Mouse (Mus musculus) liver, adult 10 weeks (tissue): Measurements from ENCODE around the gene Setd3. TPM values are rescaled to one million over a fixed set of nuclear protein-coding genes. Genes with fewer than 3 reads are reported as not detected.

Experiments used
- polyA plus RNA-seq: library from polyadenylated mRNA; stranded (reverse); fragments of 350-450 nt; fragmentation: Illumina TruSeq; extraction: RNeasy Lipid Tissue Mini Kit (QIAGEN cat#74804); gene quantifications from one replicate; pipeline ENCODE4 v1.2.3, GENCODE M21; 2014; ENCODE audit warnings: low read depth, low replicate concordance

The Setd3 gene
- 95.4 TPM for polyA plus RNA-seq

DNA sequence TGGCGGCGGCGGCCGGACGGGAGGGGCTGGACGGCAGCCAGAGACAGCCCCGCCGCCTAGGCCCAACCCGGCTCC, at the start of gene Setd3:
Setd3 (minus strand) TSS at position 69 of the 75 bp plus-strand sequence.

DNA sequence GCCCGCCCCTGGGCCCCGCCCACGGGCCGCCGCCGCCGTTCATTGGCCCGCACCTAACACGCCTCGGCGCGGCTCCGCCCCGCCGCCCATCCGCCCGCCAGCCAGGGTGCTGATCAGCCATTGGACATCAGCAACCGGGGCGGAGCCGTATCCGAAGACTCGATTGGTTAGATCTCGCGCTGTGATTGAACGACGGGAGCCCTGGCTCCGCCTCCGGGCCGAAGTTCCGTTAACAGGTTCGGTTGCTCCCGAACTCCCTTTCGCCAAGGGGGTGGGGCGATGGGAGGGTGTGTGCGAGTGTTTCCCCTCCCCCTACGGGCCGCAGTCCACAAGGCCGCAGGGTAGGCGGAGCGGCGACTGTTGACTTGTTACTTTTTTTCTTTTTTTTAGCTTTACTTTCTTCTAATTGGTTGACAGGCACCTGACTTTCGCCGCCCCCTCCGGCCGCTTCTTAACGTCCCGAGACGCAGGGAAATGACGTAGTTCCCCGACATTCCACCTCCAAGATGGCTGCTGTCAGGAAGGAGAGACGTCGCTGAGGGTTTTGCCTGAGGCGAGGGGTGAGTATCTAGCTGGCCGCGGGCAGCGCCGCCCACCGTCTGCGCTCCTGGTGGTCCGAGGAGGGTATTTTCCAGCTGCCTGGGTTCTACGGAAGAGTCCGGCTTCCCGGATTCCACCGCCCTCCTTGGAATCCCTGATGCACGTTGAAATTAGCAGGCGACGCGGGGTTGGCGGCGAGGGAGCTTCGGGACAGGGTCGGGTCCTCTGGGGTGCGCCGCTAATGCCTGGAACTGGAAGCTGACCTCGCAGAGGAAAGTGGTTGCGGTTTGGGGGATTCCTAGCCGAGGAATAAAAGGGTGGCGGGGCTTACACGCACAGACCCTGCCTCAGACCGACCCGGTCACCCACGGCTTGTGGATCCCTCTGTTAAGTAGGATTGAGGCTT, 480 bp upstream of the Setd3 start, which contains the start of gene Ccnk:
Ccnk (plus strand) TSS at position 259 of the 946 bp plus-strand sequence.

Other genes with a start within 250 kb of the Setd3 start
- 0.08 TPM for gene Bcl11b, start 175.7 kb downstream of the Setd3 start, polyA plus RNA-seq
- 13.2 TPM for gene Ccnk, start 265 bp upstream of the Setd3 start, polyA plus RNA-seq
- 0.87 TPM for gene Ccdc85c, start 96.1 kb upstream of the Setd3 start, polyA plus RNA-seq
- gene Hhipl1, start 127.0 kb upstream of the Setd3 start, polyA plus RNA-seq: not detected
- 0.77 TPM for gene Cyp46a1, start 155.1 kb upstream of the Setd3 start, polyA plus RNA-seq
- 1.5 TPM for gene Eml1, start 191.6 kb upstream of the Setd3 start, polyA plus RNA-seq